Mouse (Mus musculus): ENCODE results near the gene Lif. TPM values are rescaled to one million over a fixed set of nuclear protein-coding genes. Genes with fewer than 3 reads are reported as not detected.

Gene Lif
- polyA plus RNA-seq, 1 experiment from 2014 or later: not detected

GRCm38 (mm10) chr11:4224223-4224622 is 33.1 kb upstream of the Lif start:
- DNase-seq (ENCODE audit: low spot score, missing footprints): no peak
- H3K9me3 ChIP-seq (ENCODE audit: control insufficient read depth, low read length): no peaks in the 10 kb centered on the region
- 48% methylated on average over 2 of the region's 2 CpGs for WGBS
- H3K27ac ChIP-seq (ENCODE audit: low read depth, low read length): no peak overlapping the region
- no peak overlapping the region; the same call in 1 of the 2 replicates for H3K9ac ChIP-seq (ENCODE audit: low read length)
- H3K4me2 ChIP-seq: no peak overlapping the region
- no peaks in the 10 kb centered on the region for H3K36me3 ChIP-seq (ENCODE audit: control insufficient read depth, insufficient read depth, low read length)
- H3K27me3 ChIP-seq (ENCODE audit: control insufficient read depth, insufficient read depth, low read length): peaks cover 2% of the 10 kb centered on the region; the same call in 1 of the 2 replicates
- H3K4me3 ChIP-seq (ENCODE audit: low read depth, low read length): no peak overlapping the region
- no peak for ATAC-seq (ENCODE audit: low FRiP score)
- H3K4me1 ChIP-seq (ENCODE audit: control insufficient read depth, insufficient read depth, low read length): no peaks in the 10 kb centered on the region

- Histone ChIP-seq H3K9ac (ENCODE audit: low read length) (no peak overlapping the region), H3K9me3 (ENCODE audit: control insufficient read depth, low read length) (no peaks in the 10 kb centered on the region), H3K36me3 (ENCODE audit: control insufficient read depth, insufficient read depth, low read length) (no peaks in the 10 kb centered on the region), H3K4me3 (ENCODE audit: low read depth, low read length) (no peak overlapping the region), H3K27ac (ENCODE audit: low read depth, low read length) (no peak overlapping the region), H3K27me3 (ENCODE audit: control insufficient read depth, insufficient read depth, low read length) (no peaks in the 10 kb centered on the region), H3K4me1 (ENCODE audit: control insufficient read depth, insufficient read depth, low read length) (no peaks in the 10 kb centered on the region), H3K4me2 (no peak overlapping the region)
- DNase-seq (ENCODE audit: low spot score, missing footprints): no peak
- no peak for ATAC-seq (ENCODE audit: low FRiP score)
- WGBS: 79% methylated on average over 5 of the region's 5 CpGs
Observed at GRCm38 (mm10) chr11:4226569-4227325, 30.6 kb upstream of the Lif start.

GRCm38 (mm10) chr11:4228463-4228862 is 28.9 kb upstream of the Lif start:
- H3K4me1 ChIP-seq (ENCODE audit: control insufficient read depth, insufficient read depth, low read length): no peaks in the 10 kb centered on the region
- no peak overlapping the region for H3K4me3 ChIP-seq (ENCODE audit: low read depth, low read length)
- no peaks in the 10 kb centered on the region for H3K9me3 ChIP-seq (ENCODE audit: control insufficient read depth, low read length)
- WGBS: 58% methylated on average over 8 of the region's 8 CpGs
- no peak overlapping the region for H3K9ac ChIP-seq (ENCODE audit: low read length)
- H3K27me3 ChIP-seq (ENCODE audit: control insufficient read depth, insufficient read depth, low read length): no peaks in the 10 kb centered on the region
- H3K27ac ChIP-seq (ENCODE audit: low read depth, low read length): no peak overlapping the region
- no peak overlapping the region for H3K4me2 ChIP-seq
- H3K36me3 ChIP-seq (ENCODE audit: control insufficient read depth, insufficient read depth, low read length): no peaks in the 10 kb centered on the region
- no peak for DNase-seq (ENCODE audit: low spot score, missing footprints)
- no peak for ATAC-seq (ENCODE audit: low FRiP score)

GRCm38 (mm10) chr11:4229841-4230240 is 27.5 kb upstream of the Lif start:
- no peak overlapping the region for H3K4me2 ChIP-seq
- no peak overlapping the region for H3K9ac ChIP-seq (ENCODE audit: low read length)
- DNase-seq (ENCODE audit: low spot score, missing footprints) (peak; percentile 64), ATAC-seq (ENCODE audit: low FRiP score) (no peak)
- no peak overlapping the region for H3K27ac ChIP-seq (ENCODE audit: low read depth, low read length)
- H3K9me3 ChIP-seq (ENCODE audit: control insufficient read depth, low read length): no peaks in the 10 kb centered on the region
- no peak overlapping the region for H3K4me3 ChIP-seq (ENCODE audit: low read depth, low read length)
- H3K36me3 ChIP-seq (ENCODE audit: control insufficient read depth, insufficient read depth, low read length): no peaks in the 10 kb centered on the region
- no peaks in the 10 kb centered on the region for H3K4me1 ChIP-seq (ENCODE audit: control insufficient read depth, insufficient read depth, low read length)
- H3K27me3 ChIP-seq (ENCODE audit: control insufficient read depth, insufficient read depth, low read length): no peaks in the 10 kb centered on the region
- WGBS: 55% methylated on average over 4 of the region's 4 CpGs

GRCm38 (mm10) chr11:4231435-4231834 is 25.9 kb upstream of the Lif start:
- ATAC-seq (ENCODE audit: low FRiP score): no peak

GRCm38 (mm10) chr11:4232644-4233043 is 24.7 kb upstream of the Lif start:
- no peaks in the 10 kb centered on the region for H3K9me3 ChIP-seq (ENCODE audit: control insufficient read depth, low read length)
- no peaks in the 10 kb centered on the region for H3K27me3 ChIP-seq (ENCODE audit: control insufficient read depth, insufficient read depth, low read length)
- DNase-seq (ENCODE audit: low spot score, missing footprints) (peak; percentile 69), ATAC-seq (ENCODE audit: low FRiP score) (no peak)
- H3K4me1 ChIP-seq (ENCODE audit: control insufficient read depth, insufficient read depth, low read length): no peaks in the 10 kb centered on the region
- WGBS: 78% methylated on average over 12 of the region's 12 CpGs
- H3K27ac ChIP-seq (ENCODE audit: low read depth, low read length): no peak overlapping the region
- no peak overlapping the region for H3K4me3 ChIP-seq (ENCODE audit: low read depth, low read length)
- no peaks in the 10 kb centered on the region for H3K36me3 ChIP-seq (ENCODE audit: control insufficient read depth, insufficient read depth, low read length)
- no peak overlapping the region for H3K9ac ChIP-seq (ENCODE audit: low read length)
- no peak overlapping the region for H3K4me2 ChIP-seq

More at GRCm38 (mm10) chr11:4231435-4231834, 25.9 kb upstream of the Lif start:
- Histone ChIP-seq H3K4me1 (ENCODE audit: control insufficient read depth, insufficient read depth, low read length) (no peaks in the 10 kb centered on the region), H3K4me2 (no peak overlapping the region), H3K27ac (ENCODE audit: low read depth, low read length) (no peak overlapping the region), H3K9ac (ENCODE audit: low read length) (no peak overlapping the region), H3K9me3 (ENCODE audit: control insufficient read depth, low read length) (no peaks in the 10 kb centered on the region), H3K4me3 (ENCODE audit: low read depth, low read length) (no peak overlapping the region), H3K27me3 (ENCODE audit: control insufficient read depth, insufficient read depth, low read length) (no peaks in the 10 kb centered on the region), H3K36me3 (ENCODE audit: control insufficient read depth, insufficient read depth, low read length) (no peaks in the 10 kb centered on the region)
- WGBS: 96% methylated on average over 2 of the region's 2 CpGs
- DNase-seq (ENCODE audit: low spot score, missing footprints): peak; percentile 14

- Histone ChIP-seq H3K4me2 (no peak overlapping the region), H3K27ac (ENCODE audit: low read depth, low read length) (no peak overlapping the region), H3K36me3 (ENCODE audit: control insufficient read depth, insufficient read depth, low read length) (no peaks in the 10 kb centered on the region), H3K9me3 (ENCODE audit: control insufficient read depth, low read length) (no peaks in the 10 kb centered on the region), H3K9ac (ENCODE audit: low read length) (no peak overlapping the region), H3K4me1 (ENCODE audit: control insufficient read depth, insufficient read depth, low read length) (no peaks in the 10 kb centered on the region), H3K27me3 (ENCODE audit: control insufficient read depth, insufficient read depth, low read length) (no peaks in the 10 kb centered on the region), H3K4me3 (ENCODE audit: low read depth, low read length) (no peak overlapping the region)
- 90% methylated on average over 6 of the region's 6 CpGs for WGBS
- DNase-seq (ENCODE audit: low spot score, missing footprints) (peak; percentile 26), ATAC-seq (ENCODE audit: low FRiP score) (no peak)
Observed at GRCm38 (mm10) chr11:4235052-4235655, 22.2 kb upstream of the Lif start.

- Histone ChIP-seq H3K4me2 (no peak within 1 kb of the TSS), H3K27ac (ENCODE audit: low read depth, low read length) (no peak within 1 kb of the TSS), H3K9ac (ENCODE audit: low read length) (no peak within 1 kb of the TSS), H3K4me1 (ENCODE audit: control insufficient read depth, insufficient read depth, low read length) (no peaks in the 10 kb centered on the region), H3K9me3 (ENCODE audit: control insufficient read depth, low read length) (no peaks in the 10 kb centered on the region), H3K27me3 (ENCODE audit: control insufficient read depth, insufficient read depth, low read length) (no peaks in the 10 kb centered on the region), H3K4me3 (ENCODE audit: low read depth, low read length) (no peak within 1 kb of the TSS), H3K36me3 (ENCODE audit: control insufficient read depth, insufficient read depth, low read length) (no peaks in the 10 kb centered on the region)
- ATAC-seq (ENCODE audit: low FRiP score) (no peak), DNase-seq (ENCODE audit: low spot score, missing footprints) (peak; percentile 49)
- WGBS: 80% methylated on average over 16 of the region's 16 CpGs
Observed at GRCm38 (mm10) chr11:4235665-4236545, 21.5 kb upstream of the Lif start, which contains the start of gene Osm. TSS of gene Osm (plus strand) at chr11:4236420.
